Mouse (Mus musculus): ENCODE results near the gene Ppp5c. TPM values are rescaled to one million over a fixed set of nuclear protein-coding genes. Genes with fewer than 3 reads are reported as not detected.
A peak's percentile ranks its signal among the peaks of the same experiment; 100 is the strongest.
"Not testable (repeated sequence)": the region's sequence is repeated elsewhere in the genome, so short reads cannot be mapped to it uniquely, and the experiment has no call there.

The Ppp5c gene
- polyA plus RNA-seq (2012; fragmentation: generic; extraction: Trizol) = 126 TPM

DNA sequence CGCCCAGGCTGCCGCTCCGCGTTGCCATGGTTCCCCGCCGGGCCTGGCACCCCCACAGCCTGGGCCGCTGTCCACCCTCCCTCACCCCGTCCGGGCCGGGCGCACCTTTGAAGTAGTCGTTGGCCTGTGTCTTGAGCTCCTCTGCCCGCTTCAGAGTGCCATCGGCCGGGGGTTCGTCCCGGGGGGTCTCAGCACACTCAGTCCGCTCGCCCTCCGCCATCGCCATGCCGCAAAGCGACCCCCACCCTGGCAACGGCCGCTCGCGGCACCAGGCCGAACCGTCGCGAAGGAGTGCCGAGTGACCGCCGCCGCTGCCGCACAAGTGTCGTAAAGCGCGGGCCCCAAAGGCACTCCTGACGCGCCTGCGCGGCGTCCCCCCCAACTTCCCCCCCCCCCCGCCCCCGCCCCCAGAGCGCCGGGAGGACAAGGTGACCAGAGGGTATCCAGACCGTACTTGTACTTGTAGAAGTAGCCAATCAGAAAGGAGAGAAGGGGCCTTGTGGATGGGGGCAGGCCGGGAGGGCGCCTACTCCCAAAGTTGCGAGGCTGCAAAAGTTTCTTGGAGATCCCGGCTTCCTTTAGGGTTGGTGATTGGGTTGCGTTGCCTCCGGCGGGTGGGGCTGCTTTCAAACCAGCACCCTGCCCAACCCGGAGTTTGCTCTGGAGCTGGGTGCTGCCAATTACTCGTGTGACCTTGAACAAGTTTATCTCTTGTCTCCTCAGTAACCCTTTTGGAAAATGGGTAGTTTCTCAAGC lies at the start of gene Ppp5c:
Gene Ppp5c (minus strand): TSS at position 337 of the 756 bp plus-strand sequence.
- peaks cover 32% of the 10 kb centered on the region for H3K79me2 ChIP-seq (ENCODE audit: control insufficient read depth, insufficient read depth)
- H3K36me3 ChIP-seq (ENCODE audit: control insufficient read depth, insufficient read depth) = no peaks in the 10 kb centered on the region
- peak within 1 kb of the TSS; percentile 82 for H3ac ChIP-seq (ENCODE audit: control insufficient read depth, insufficient read length)
- peak within 1 kb of the TSS; percentile 97 for H3K4me2 ChIP-seq (ENCODE audit: low read depth)
- peak within 1 kb of the TSS; percentile 82 for H3K4me3 ChIP-seq
- no peaks in the 10 kb centered on the region for H3K27me3 ChIP-seq (ENCODE audit: control insufficient read depth, insufficient read depth, insufficient read length)
- TF ChIP-seq TCF12 (IDR thresholded peaks at IDR 0.05; ENCODE audit: insufficient read depth, poor library complexity, severe bottlenecking) = no peak
- TF ChIP-seq SRF (IDR thresholded peaks at IDR 0.05; ENCODE audit: control insufficient read depth, insufficient read length, low read depth) = no peak
- peak in 1 of 3 experiments; percentile 12 for TF ChIP-seq MYOD1 (IDR thresholded peaks at IDR 0.05; ENCODE audit: control insufficient read depth in 1 of 3, insufficient read length in 2 of 3, low read depth in 2 of 3)
- no peak for TF ChIP-seq CEBPB (IDR thresholded peaks at IDR 0.05; ENCODE audit: insufficient read depth, poor library complexity, severe bottlenecking)
- no peak for TF ChIP-seq TCF3 (IDR thresholded peaks at IDR 0.05; ENCODE audit: insufficient read length, low read depth)
- no peak for TF ChIP-seq REST (IDR thresholded peaks at IDR 0.05; ENCODE audit: insufficient read depth, insufficient read length)
- TF ChIP-seq MAX (IDR thresholded peaks at IDR 0.05; ENCODE audit: low read depth) = no peak
- TF ChIP-seq POLR2AphosphoS2 (IDR thresholded peaks at IDR 0.05; ENCODE audit: insufficient read length, low read depth) = peak; percentile 69
- no peak for TF ChIP-seq USF1 (IDR thresholded peaks at IDR 0.05; ENCODE audit: low read depth)
- no peak for TF ChIP-seq E2F4 (IDR thresholded peaks at IDR 0.05; ENCODE audit: insufficient read depth)
- TF ChIP-seq MYOG (IDR thresholded peaks at IDR 0.05; ENCODE audit: control insufficient read depth in 1 of 3, insufficient read depth in 1 of 3, insufficient read length in 2 of 3, low read depth in 2 of 3) = peak in 1 of 3 experiments; percentile 20
- TF ChIP-seq POLR2A (IDR thresholded peaks at IDR 0.05; ENCODE audit: insufficient read length, low read depth) = peak; percentile 78

DNA sequence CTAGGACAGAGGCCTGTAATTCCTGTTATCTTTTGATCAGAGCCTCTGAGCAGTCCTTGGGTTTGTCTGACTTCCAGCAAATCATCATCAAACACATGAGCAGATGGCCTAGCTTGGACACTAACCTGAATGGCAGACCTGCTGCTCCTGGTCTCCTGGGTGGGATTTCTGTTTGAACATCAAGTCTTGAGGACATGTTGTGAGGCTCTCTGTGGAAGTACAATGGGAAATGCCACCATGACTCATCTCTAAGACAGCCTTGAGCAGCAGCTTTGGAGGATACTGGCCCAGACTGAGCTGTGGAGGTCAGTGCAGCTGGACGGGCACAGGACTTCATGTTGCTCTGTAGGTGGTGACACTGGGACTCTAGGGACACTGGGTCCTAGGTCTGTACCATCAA lies 48.8 kb upstream of the Ppp5c start:
- Histone ChIP-seq H3ac (ENCODE audit: control insufficient read depth, insufficient read length) (no peak overlapping the region), H3K27me3 (ENCODE audit: control insufficient read depth, insufficient read depth, insufficient read length) (no peaks in the 10 kb centered on the region), H3K79me2 (ENCODE audit: control insufficient read depth, insufficient read depth) (no peaks in the 10 kb centered on the region), H3K4me3 (no peak overlapping the region), H3K36me3 (ENCODE audit: control insufficient read depth, insufficient read depth) (no peaks in the 10 kb centered on the region), H3K4me2 (ENCODE audit: low read depth) (no peak overlapping the region)
- no peak for TF ChIP-seq CEBPB (IDR thresholded peaks at IDR 0.05; ENCODE audit: insufficient read depth, poor library complexity, severe bottlenecking)
- no peak for TF ChIP-seq USF1 (IDR thresholded peaks at IDR 0.05; ENCODE audit: low read depth)
- no peak for TF ChIP-seq TCF12 (IDR thresholded peaks at IDR 0.05; ENCODE audit: insufficient read depth, poor library complexity, severe bottlenecking)
- no peak for TF ChIP-seq MYOG (IDR thresholded peaks at IDR 0.05; ENCODE audit: control insufficient read depth in 1 of 3, insufficient read depth in 1 of 3, insufficient read length in 2 of 3, low read depth in 2 of 3)
- TF ChIP-seq POLR2A (IDR thresholded peaks at IDR 0.05; ENCODE audit: insufficient read length, low read depth) = no peak
- no peak for TF ChIP-seq MAX (IDR thresholded peaks at IDR 0.05; ENCODE audit: low read depth)
- TF ChIP-seq E2F4 (IDR thresholded peaks at IDR 0.05; ENCODE audit: insufficient read depth) = no peak
- TF ChIP-seq REST (IDR thresholded peaks at IDR 0.05; ENCODE audit: insufficient read depth, insufficient read length) = no peak
- TF ChIP-seq POLR2AphosphoS2 (IDR thresholded peaks at IDR 0.05; ENCODE audit: insufficient read length, low read depth) = no peak
- TF ChIP-seq TCF3 (IDR thresholded peaks at IDR 0.05; ENCODE audit: insufficient read length, low read depth) = no peak
- TF ChIP-seq MYOD1 (IDR thresholded peaks at IDR 0.05; ENCODE audit: control insufficient read depth in 1 of 3, insufficient read length in 2 of 3, low read depth in 2 of 3) = no peak
- no peak for TF ChIP-seq SRF (IDR thresholded peaks at IDR 0.05; ENCODE audit: control insufficient read depth, insufficient read length, low read depth)

DNA sequence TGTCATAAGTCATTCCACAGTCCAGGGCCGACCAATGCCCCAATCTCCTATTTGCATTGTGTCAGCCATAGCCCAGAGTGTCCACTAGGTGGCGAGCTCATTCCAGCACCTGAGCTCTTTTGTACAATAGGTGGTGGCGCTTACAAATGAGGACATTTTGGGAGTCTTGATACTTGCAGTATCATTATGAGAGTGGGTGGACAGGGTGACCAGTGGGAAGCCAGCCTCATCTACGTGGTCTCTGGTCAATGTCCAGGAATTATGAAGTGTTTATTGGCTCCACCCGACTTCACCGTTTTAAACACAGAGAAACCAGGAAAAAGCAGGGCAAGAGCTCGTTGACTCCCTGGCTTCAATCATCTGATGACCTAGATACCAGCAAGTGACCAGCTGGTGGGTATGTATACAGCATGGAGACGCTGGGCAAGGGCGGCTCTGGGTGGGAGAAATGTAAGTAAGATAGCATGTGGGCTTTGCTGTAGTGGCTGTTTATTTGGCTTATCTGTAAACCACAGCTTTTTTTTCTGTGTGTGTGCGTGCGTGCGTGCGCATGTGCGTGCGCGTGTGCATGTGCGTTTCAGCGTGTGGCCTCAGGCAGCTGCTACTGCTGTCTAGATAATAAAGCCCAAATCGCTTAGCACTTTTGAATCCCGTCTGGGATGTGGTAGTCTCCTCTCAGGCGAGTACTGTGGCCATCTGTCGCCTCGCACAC lies 46.3 kb upstream of the Ppp5c start, which contains the start of gene Psg16:
Gene Psg16 (plus strand): TSS at position 137 of the 712 bp plus-strand sequence.
- no peak within 1 kb of the TSS for H3ac ChIP-seq (ENCODE audit: control insufficient read depth, insufficient read length)
- no peaks in the 10 kb centered on the region for H3K27me3 ChIP-seq (ENCODE audit: control insufficient read depth, insufficient read depth, insufficient read length)
- H3K79me2 ChIP-seq (ENCODE audit: control insufficient read depth, insufficient read depth) = no peaks in the 10 kb centered on the region
- H3K4me2 ChIP-seq (ENCODE audit: low read depth) = no peak within 1 kb of the TSS
- H3K36me3 ChIP-seq (ENCODE audit: control insufficient read depth, insufficient read depth) = no peaks in the 10 kb centered on the region
- TF ChIP-seq E2F4 (IDR thresholded peaks at IDR 0.05; ENCODE audit: insufficient read depth) = no peak
- no peak for TF ChIP-seq POLR2A (IDR thresholded peaks at IDR 0.05; ENCODE audit: insufficient read length, low read depth)
- TF ChIP-seq MYOD1 (IDR thresholded peaks at IDR 0.05; ENCODE audit: control insufficient read depth in 1 of 3, insufficient read length in 2 of 3, low read depth in 2 of 3) = no peak
- no peak for TF ChIP-seq MYOG (IDR thresholded peaks at IDR 0.05; ENCODE audit: control insufficient read depth in 1 of 3, insufficient read depth in 1 of 3, insufficient read length in 2 of 3, low read depth in 2 of 3)
- no peak for TF ChIP-seq SRF (IDR thresholded peaks at IDR 0.05; ENCODE audit: control insufficient read depth, insufficient read length, low read depth)
- no peak for TF ChIP-seq REST (IDR thresholded peaks at IDR 0.05; ENCODE audit: insufficient read depth, insufficient read length)
- H3K4me3 ChIP-seq = no peak within 1 kb of the TSS

DNA sequence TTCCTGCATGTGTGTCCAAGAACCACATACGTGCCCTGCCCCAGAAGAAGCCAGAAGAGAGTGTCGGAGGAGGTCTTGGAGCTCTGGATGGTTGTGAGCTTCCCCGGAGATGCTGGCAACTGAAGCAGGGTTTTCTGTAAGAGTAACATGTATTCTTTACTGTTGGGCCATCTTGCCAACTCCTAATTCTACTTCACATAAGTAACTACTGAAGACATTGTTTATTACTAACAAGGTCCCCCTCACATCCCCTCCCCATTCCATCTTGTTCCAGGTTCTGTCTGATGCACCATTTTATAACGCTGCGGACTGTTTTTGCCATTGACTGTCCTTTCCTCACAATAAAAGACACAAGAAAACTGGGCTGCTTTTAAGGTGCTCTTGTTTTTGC lies 45.8 kb upstream of the Ppp5c start:
- no peak overlapping the region for H3K4me3 ChIP-seq
- no peak overlapping the region for H3K4me2 ChIP-seq (ENCODE audit: low read depth)
- H3K79me2 ChIP-seq (ENCODE audit: control insufficient read depth, insufficient read depth) = no peaks in the 10 kb centered on the region

DNA sequence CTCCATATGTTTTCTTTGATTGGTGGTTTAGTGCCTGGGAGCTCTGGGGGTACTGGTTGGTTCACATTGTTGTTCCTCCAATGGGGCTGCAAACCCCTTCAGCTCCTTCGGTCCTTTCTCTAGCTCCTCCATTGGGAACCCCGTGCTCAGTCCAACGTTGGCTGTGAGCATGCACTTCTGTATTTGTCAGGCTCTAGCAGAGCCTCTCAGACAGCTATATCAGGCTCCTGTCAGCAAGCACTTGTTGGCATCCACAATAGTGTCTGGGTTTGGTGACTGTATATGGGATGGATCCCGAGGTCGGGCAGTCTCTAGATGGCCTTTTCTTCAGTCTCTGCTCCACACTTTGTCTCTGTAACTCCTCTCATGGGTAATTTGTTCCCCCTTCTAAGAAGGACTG lies 39.9 kb upstream of the Ppp5c start:
- not testable (repeated sequence) for H3K79me2 ChIP-seq (ENCODE audit: control insufficient read depth, insufficient read depth); H3K27me3 ChIP-seq (ENCODE audit: control insufficient read depth, insufficient read depth, insufficient read length); H3ac ChIP-seq (ENCODE audit: control insufficient read depth, insufficient read length); H3K4me3 ChIP-seq; H3K36me3 ChIP-seq (ENCODE audit: control insufficient read depth, insufficient read depth); H3K4me2 ChIP-seq (ENCODE audit: low read depth)

More for the DNA sequence above, 45.8 kb upstream of the Ppp5c start:
- Histone ChIP-seq H3K27me3 (ENCODE audit: control insufficient read depth, insufficient read depth, insufficient read length) (no peaks in the 10 kb centered on the region), H3K36me3 (ENCODE audit: control insufficient read depth, insufficient read depth) (no peaks in the 10 kb centered on the region), H3ac (ENCODE audit: control insufficient read depth, insufficient read length) (no peak overlapping the region)
- TF ChIP-seq CEBPB (IDR thresholded peaks at IDR 0.05; ENCODE audit: insufficient read depth, poor library complexity, severe bottlenecking) (no peak), MYOD1 (IDR thresholded peaks at IDR 0.05; ENCODE audit: control insufficient read depth in 1 of 3, insufficient read length in 2 of 3, low read depth in 2 of 3) (no peak), TCF12 (IDR thresholded peaks at IDR 0.05; ENCODE audit: insufficient read depth, poor library complexity, severe bottlenecking) (no peak), SRF (IDR thresholded peaks at IDR 0.05; ENCODE audit: control insufficient read depth, insufficient read length, low read depth) (no peak), POLR2AphosphoS2 (IDR thresholded peaks at IDR 0.05; ENCODE audit: insufficient read length, low read depth) (no peak), MYOG (IDR thresholded peaks at IDR 0.05; ENCODE audit: control insufficient read depth in 1 of 3, insufficient read depth in 1 of 3, insufficient read length in 2 of 3, low read depth in 2 of 3) (no peak), USF1 (IDR thresholded peaks at IDR 0.05; ENCODE audit: low read depth) (no peak), POLR2A (IDR thresholded peaks at IDR 0.05; ENCODE audit: insufficient read length, low read depth) (no peak), E2F4 (IDR thresholded peaks at IDR 0.05; ENCODE audit: insufficient read depth) (no peak), TCF3 (IDR thresholded peaks at IDR 0.05; ENCODE audit: insufficient read length, low read depth) (no peak), MAX (IDR thresholded peaks at IDR 0.05; ENCODE audit: low read depth) (no peak), REST (IDR thresholded peaks at IDR 0.05; ENCODE audit: insufficient read depth, insufficient read length) (no peak)
